Mouse (Mus musculus) CD4-positive helper T cell, adult 2 months (primary cell): ENCODE measurements around the gene Igf2bp1.

Source experiments
- DNase-seq: peaks from one replicate; pipeline ENCODE4 v3.0.0-alpha.2; 2012; ENCODE audit warnings: low read depth, missing footprints, low spot score

Gene Igf2bp1

DNA sequence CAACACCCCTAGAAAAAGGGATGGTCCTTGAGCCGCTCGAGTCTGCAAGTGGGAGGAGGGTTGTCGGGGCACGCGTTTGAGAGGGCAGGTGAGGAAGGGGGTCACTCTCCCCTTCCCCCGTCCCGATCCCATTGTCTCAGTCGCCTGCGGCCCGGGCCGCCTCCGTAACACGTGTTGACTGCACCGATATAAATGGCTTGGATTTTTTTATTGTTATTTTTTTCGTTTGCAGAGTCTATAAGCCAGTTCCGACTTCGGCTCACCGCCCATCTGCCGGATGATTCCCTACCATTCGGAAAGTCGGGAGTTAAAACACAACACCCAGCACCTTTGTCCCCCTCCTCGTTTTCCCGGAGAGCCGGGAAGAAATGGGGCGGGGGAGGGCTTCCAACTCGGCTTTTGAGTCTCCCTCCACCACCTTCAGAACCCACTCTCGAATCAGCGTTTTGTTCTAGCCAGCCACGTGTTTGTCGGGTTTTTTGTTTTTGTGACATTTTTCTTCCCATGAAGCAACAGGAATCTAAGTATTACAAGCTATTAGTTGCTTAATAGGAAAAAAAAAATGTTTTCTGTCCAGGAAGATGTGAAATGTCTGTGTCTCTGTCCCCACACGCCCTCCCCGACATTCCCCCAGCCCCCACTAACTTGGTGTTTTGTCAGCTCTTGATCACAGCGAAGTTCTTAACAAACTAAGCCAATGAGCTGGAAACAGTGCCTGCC is 1.9 kb upstream of the Igf2bp1 start:
- DNase-seq = no peak

DNA sequence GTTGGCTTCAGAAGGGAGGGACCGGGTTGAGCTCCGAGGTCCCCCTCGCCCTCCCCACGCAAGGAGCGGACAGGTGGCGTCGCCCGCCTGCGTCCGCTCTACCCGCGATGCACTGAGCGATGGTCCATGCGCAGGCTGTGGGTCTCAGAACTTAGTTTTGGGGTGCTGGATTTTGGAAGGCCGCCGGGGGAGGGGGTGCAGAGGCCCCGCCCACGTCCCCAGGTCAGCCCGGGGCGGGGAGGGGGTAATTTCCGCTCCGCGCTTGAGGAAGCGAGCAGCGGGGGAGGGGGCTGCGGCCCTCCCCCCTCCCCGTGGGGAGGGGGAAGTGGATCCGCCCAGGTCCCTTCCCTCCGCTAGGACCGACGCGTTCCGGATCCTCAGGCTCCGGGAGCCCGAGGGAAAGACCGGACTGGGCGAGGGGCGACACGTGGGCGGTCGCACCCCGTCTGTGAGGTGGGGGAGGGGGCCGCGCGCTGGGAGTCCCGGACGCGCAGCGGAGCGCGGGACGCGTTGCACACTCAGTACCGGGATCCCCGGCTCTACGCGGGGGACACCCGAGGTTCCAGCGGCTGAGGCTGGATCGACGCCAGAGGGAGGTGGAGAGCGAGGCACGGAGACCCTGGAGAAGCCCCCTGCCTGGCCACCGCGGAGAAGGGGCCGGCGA is 1.2 kb upstream of the Igf2bp1 start:
- peak; percentile 51 for DNase-seq

DNA sequence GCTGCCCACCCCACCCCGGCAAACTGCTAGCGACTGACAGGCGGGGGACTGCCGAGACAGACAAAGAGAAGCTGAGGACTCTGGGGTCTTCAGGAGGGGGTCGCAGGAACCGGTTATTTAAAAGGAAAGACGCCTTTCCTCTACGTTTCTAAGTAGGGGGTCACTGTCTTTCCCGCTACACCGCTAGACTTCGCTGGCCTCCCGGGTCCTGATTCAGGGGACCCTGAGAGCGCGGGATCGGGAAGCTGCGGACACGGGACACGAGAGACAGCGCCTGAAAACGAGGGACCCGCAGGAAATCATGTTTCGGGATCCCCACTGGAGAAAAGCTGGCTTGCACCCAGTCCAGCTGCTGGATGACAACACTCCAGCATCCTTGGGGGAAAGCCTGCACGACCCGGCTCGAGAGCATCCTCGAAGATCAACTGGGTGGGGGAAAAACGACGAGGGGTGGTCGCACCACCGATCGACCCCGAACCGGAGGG is 669 bp upstream of the Igf2bp1 start:
- DNase-seq = peak; percentile 21

DNA sequence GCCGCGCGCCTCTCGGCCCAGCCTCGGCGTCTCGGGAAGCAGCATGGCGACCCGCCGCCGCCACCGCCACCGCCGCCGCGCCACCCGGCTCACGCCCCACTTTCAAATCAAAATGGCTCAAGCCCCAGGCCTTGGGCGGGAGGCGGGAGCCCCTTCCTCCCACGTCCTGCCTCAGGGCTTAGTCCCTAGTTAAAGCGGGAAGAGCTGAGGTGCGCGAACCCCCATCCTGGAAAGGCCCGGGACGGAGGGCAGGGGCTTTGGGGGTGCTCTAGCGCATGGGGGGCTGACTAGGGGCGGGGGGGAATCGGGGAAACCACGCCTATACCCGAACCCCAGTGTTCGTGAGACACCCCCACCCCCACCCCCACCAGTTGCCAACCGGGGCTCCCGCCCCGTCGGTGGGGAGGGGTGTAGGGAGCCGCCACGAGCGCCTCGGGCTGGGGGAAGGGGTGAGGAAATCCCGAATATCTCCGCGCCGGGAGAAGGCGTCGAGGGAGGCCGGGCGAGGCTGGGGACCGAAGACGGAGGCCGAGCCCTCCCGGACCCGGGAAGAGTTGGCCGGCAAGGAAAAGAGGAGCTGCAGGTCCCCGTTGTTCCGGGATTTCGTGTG is 842 bp downstream of the Igf2bp1 start:
- peak; percentile 24 for DNase-seq

DNA sequence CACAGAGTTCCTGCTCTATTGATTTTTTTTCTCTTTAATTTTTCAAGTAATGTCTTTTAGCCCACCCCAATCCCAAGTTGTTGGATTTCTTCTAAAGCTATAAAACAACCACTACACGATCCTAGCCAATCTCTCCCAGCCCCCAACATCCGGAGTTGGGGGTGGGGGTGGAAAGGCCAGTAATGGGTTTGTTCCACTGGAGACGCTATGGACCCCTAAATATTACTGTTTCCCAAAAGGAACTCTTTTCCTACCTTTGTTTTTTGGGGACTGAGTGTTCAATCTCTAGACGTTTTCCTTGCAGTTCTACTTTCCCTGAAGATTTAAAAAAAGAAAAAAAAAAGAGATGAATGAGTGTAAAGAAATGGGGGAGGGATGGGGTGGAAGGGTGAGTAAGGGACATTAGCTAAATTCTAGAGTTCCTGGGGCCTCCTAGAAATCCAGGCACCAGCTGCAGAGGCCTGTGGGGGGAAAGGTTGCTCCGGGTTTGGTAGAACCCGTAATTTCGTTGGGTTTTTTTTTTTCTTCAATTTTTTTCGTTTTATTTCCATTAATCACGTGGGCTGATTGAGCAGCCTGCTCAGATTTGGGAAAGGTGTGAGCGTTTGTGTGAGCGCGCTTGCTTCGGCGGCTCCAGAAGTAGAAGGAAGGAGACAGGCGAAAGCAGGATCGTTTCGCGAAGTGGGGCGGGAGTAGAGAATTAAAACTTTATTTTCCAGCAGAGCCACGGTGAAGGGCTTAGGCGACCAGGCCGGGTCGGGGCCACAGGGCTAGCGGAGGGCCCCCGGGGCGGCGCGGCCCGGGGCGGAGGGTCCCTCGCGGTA is 1.6 kb downstream of the Igf2bp1 start:
- DNase-seq = no peak

DNA sequence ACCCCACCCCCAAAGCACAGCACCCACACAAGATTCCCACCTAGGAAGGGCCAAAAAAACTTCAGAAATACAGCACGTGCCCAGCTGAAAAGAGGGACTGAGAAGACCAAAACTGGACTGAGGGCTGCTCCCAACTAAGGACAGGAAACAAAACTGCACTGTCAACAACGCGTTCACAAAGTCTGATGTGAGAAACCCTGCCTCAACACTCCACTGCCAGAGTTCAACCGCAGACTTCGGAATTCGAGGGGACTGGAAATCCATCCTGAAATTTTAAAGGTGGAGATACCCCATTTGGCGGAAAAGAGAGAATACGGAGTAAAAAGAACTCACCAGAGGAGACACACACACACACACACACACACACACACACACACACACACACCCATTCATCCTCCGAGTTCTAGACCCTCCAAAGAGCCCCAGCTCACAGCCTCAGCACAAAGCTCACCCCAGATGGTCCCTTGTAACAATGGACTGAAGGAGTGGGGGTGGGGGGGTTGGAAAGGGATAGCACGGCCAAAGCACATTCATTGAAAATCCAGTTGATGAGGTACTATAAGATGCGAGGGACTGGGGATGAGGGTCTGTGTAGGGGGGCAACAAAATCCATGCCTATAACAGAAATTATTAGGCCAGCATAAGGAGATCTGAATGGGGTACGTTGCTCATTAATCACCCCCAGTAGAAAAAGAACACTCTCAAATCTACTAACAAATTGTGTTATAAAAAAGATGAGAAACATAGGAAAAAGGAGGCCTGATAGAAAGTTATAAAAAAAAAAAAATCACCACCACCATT is 2.4 kb downstream of the Igf2bp1 start:
- DNase-seq = no peak

DNA sequence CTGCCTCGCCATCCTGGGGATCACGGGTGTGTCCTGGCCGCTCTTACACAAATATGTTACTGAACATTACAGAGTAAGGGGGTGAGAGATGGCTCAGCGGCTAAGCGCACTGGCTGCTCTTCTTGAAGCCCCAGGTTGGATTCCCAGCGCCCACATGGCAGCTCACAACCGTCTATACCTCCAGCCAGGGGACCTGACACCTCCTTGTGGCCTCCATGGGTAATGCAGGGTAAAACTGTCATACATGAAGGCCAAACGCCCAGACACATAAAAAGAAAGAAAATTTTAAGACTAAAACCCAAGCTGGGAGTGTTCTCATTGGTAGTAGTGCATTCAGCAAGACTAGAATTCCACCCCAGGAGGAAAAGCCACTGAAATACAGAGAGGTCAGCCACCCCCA is 11.6 kb downstream of the Igf2bp1 start:
- DNase-seq = no peak

DNA sequence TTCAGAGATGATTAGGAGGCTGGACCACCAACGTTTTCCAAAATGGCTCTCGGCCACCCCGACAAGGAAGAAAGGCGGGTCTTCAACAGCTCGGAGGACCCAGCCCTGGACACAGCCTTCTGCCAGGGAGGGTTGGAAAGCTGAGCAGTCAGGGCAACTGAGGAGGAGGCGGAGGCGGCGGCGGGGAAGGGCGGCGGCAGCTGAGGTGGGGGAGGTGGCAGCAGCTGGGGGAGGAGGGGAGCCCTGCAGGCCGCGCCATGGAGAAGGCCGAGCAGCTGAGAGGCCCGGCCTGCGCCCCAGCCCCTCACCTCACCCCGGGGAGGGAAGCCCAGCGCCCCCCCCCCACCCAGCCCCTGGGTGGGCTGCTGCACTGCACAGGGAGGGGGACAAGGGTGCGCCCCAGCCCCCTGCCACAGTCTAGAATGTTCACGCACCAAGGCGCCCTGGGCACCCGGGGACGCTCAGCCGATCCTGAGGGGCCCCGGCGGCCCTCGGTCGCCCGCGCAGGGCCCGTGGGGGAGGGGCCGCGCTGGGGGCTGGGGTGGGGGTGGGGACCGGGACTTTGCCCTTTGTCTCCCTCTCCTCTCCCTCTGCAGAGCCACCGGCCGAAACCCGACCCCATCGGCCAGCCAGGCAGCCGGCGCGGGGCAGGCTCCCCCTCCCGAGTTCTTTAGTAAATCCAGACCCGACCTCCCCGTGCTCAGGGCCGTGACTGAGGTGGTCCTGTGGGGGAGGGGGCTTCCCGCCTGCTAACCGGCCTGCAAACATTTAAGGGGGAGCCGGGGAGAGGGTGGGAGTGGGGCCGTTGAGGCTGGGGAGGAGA is 14.6 kb downstream of the Igf2bp1 start:
- no peak for DNase-seq

DNA sequence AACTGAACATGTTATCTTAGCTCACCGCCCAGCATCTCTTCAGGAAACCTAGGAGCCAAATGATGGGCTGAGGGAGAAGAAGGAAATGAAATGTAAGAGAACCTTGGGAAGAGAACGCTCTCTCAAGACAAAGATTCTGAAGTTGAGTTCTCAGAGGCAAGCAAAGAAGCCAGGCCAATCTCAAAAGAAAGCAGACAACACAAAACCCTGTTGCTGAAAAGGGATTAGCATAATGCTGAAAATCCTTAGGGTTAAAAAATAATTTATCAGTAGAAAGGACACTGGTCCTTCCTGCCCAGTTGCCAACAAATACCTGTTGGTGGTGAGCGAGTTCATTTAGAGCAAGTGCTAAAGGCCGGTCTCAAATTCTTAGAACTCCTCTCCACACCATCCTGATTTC is 15.3 kb downstream of the Igf2bp1 start:
- no peak for DNase-seq

DNA sequence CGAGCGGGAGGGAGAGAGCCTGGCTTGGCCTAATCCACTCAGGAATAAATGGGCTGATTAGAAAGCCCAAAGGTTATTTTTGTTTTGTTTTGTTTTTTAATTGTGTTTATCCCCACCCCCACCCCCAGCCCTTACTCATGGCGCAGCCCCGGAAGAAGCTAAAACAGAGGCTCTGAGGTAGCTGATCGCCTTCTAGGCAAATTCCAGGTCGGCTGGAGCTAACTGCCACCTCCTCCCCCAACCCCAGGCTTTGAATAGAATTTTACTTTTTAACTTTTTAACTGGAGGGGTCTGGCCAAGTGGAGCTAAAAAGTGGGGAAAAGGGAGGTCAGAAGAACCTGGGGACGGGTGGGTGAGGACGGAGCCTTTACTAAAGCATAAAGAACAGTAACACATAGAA is 15.9 kb downstream of the Igf2bp1 start:
- DNase-seq = no peak

DNA sequence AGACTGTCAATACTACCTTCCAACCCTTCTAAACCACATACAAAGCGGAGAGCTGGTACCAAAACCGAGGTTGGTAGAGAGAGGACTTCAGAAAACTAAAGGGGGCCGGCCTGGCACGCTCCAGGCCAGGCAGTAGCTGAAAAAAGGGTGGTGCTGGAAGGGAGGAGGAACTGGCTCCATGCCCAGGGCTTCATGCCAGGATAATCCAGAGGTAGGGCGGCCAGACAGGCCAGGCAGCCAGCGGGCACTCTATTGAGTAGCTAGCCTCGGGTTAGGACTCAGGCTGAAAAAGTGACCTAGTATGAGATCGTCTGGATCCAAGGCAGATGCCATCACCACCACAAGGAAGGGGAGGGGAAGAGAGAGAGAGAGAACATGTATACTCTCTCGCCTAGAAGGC is 17.2 kb downstream of the Igf2bp1 start:
- DNase-seq = no peak

DNA sequence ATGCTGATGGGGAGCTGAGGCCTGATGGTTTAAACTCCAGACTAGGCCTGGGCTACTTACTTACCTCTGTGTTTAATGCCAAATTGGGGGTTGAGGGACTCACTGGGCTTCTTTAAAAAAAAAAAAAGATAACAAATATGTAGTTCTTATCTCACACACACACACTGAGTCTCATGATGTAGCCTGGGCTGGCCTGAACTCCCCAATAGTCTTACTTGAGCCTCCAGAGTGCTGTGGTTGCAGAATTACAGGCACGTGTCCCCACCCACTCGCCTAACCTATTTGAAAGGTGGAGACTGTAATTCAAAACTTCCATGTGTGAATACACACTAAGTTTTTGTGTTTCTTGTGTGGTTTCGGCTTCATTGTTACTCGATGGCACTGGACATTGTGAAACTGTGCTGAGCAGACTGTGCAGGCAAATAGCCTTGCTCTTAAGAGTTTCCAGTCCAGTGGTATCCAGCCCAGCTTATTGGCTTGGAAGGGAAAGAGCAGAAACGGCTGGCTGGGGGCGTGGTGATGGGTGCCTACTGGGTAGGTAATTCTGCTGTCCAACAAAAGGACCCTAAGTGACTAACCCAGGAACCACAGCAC is 17.8 kb downstream of the Igf2bp1 start:
- no peak for DNase-seq

DNA sequence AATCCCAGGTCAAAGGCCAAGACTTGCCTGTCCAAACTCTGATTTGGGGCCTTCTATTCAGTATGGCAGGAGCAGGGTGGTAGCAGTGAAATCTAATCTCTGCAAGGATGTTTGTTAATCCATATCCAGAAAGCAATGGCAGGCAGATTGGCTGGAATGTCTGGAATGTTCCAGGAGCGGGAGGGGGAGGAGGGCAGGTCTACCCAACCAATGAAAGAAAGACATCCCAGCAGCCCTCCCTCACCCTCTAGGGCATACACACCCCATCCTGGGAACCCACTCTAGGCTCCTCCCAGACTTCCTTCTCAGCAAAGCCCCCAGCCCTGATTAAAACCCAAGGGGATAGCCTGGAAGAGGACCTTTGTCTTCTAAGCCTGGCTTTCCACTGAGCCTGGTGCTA is 23.3 kb downstream of the Igf2bp1 start:
- no peak for DNase-seq

DNA sequence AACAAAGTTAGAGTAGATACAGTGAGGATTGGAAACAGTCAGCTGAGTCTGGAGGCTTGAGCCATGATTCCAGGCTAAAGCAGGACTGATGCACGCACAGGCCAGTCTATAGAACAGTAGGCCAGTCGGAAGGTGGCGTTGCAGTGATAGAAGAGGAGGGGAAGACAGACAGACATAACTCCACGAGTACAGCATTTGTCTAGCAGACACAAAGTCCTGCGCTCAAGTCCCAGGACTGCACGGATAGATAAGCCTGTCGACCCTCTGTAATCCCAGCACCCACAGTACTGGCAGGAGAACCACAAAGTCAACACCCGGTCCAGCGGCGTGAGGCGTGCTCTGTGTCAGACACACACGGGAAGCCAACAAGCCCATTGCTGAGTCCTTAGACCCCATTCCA is 23.9 kb downstream of the Igf2bp1 start:
- DNase-seq = no peak

DNA sequence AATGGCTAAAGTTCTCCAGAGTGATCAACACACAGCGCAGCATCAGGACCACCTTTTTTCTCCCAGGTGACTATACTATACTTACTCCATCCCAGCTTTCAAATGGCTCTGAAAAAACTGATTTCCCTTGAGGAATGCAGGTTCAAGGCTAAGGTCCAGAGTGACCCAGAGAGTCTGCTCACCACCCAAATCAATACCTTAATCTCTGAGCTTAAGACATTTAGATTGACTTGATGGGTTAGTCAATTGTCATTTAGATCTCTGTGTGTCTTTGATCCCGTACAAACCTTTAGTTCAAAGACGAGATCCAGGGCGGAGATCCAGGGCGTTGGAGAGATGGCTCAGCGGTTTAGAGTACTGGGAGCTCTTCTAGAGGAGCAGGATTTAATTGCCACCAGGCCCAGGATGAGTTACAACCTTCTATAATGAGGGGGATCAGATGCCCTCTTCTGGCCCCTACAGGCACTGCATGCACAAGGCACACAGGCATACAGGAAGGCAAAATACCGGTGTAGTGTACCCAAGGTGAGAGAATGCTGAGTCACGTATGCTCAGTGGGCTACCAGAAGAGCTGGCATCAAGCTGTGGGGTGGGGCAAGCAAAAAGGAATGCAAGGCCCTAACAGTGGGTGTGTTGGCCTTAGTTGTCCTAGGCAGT is 24.9 kb downstream of the Igf2bp1 start:
- DNase-seq = peak; percentile 46

DNA sequence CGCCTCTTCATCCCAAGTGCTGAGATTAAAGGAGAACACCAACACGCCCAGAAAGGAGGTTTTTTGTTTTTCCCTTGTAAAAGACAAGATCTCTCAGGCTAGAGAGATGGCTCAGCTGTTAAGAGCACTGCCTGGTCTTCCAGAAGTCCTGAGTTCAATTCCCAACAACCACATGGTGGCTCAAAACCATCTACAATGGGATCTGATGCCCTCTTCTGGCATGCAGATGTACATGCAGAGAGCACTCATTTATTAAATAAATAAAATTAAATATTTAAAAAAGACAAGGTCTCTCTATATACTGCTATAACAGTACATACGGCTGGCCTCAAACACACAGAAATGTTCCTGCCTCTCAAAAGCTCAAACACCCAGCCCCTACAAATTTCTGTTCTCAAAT is 27.3 kb downstream of the Igf2bp1 start:
- DNase-seq = no peak

DNA sequence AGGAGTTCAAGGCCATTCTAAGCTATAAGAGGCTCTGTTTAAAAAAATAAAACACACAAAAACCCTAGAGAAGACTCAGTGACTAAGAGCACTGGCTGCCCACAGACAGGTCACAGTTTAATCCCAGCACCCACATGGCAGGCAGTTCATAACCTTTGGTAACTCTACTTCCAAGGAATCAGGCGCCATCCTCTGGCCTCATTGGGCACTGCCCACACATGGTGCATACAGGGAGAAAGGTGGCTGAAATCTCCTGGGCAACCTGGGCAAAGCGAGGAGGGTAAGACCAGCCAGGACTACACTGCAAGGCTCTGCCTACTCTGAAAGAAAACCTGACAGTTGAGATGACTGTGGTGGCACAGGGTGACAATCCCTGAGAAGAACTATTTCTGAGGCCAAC is 29.4 kb downstream of the Igf2bp1 start:
- DNase-seq = no peak

DNA sequence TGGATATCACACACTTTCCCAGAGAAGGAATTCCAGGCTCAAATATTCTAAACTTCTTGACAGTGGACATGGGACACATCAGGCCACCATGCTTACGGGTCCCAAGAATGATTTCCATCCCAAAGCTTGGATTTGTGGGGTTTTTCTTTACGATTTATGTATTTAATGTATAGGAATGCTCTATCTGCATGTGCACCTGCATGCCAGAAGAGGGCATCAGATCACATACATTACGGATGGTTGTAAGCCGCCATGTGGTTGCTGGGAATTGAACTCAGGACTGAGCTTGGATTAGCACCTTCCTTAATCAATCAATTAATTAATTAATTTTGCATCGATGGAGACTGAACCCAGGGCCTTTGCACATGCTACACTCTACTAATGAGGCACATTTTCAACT is 30.0 kb downstream of the Igf2bp1 start:
- no peak for DNase-seq

DNA sequence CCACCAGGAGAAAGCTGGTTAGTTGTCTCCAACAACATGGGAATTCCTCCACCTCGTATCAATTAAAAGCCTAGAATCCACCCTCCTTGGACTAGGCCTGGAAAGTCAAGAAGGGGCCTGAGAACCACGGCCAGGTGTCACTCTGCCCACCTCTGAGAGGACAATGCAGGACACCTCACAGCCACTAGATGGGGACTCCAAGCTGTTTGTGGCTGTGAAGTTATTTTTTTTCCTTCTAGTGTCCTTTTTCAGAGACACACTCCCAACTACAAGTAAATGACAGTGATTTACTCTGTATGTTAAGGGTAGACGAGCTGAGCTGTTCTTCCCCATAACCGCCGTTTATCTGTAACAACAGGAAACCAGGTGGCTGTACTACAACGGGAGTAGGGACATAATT is 32.6 kb downstream of the Igf2bp1 start:
- DNase-seq = no peak
